Mouse (Mus musculus) heart, adult 2 months (tissue): Measurements from ENCODE around the gene 2210407C18Rik. TPM values are rescaled to one million over a fixed set of nuclear protein-coding genes. Genes with fewer than 3 reads are reported as not detected.

Experiments
- DNase-seq, 2 experiments: peaks; one replicate each; pipeline ENCODE4 v3.0.0; 2021
- H3K27ac ChIP-seq: fragments of 200-600 bp; 2 replicates; pipeline ENCODE4 v1.8.1; 2022
- H3K27me3 ChIP-seq: fragments of 200-500 bp; 2 replicates; pipeline ENCODE4 v1.6.1; 2012; ENCODE audit warnings: mild to moderate bottlenecking, low read length, inconsistent platforms, mixed read lengths; ENCODE audit not compliant: control insufficient read depth, insufficient read depth
- H3K36me3 ChIP-seq: fragments of 200-500 bp; 2 replicates; pipeline ENCODE4 v1.6.1; 2012; ENCODE audit warnings: low read length, inconsistent platforms; ENCODE audit not compliant: control insufficient read depth, insufficient read depth
- H3K4me1 ChIP-seq: fragments of 200-500 bp; 2 replicates; pipeline ENCODE4 v1.6.1; 2011; ENCODE audit warnings: low read length; ENCODE audit not compliant: control insufficient read depth, insufficient read depth
- H3K4me3 ChIP-seq: fragments of 200-600 bp; 2 replicates; pipeline ENCODE4 v1.8.1; 2022
- H3K79me2 ChIP-seq: fragments of 200-500 bp; replicated peaks from 2 replicates; pipeline ENCODE4 v1.6.1; 2012; ENCODE audit warnings: mild to moderate bottlenecking, inconsistent platforms, low read length, moderate library complexity, mixed read lengths; ENCODE audit not compliant: control insufficient read depth, insufficient read depth
- H3K9ac ChIP-seq: fragments of 200-500 bp; 2 replicates; pipeline ENCODE4 v1.6.1; 2012; ENCODE audit warnings: low read depth, mild to moderate bottlenecking, control low read depth, inconsistent platforms, low read length, mixed read lengths
- CTCF ChIP-seq: fragments of 200-600 bp; IDR thresholded peaks from 2 replicates; pipeline ENCODE4 v1.8.1; 2022; ENCODE audit warnings: antibody characterized with exemption, mild to moderate bottlenecking, moderate library complexity
- EP300 ChIP-seq: fragments of 200-500 bp; IDR thresholded peaks from 2 replicates; pipeline ENCODE4 v1.6.1; 2011; ENCODE audit warnings: low read depth, low read length, control low read depth; ENCODE audit not compliant: insufficient read depth
- POLR2A ChIP-seq: fragments of 200-500 bp; IDR thresholded peaks from 2 replicates; pipeline ENCODE4 v1.6.1; 2011; ENCODE audit warnings: mild to moderate bottlenecking, low read depth, low read length, control low read depth; ENCODE audit not compliant: insufficient read depth
- whole genome bisulfite sequencing: fragments of 180-500 bp; shearing (Covaris S2); methylation state at CpG from one replicate; pipeline ENCODE4 v1.1.7; 2018; 5-methylcytosine and 5-hydroxymethylcytosine counted together
- intact Hi-C: fragments of 180-260 bp; cut with DNase I; formaldehyde crosslinking; loops from one replicate; pipeline ENCODE4 v1.15.1; 2025
- polyA plus RNA-seq: library from polyadenylated mRNA; depleted of rRNA; stranded (reverse); fragments of >200 nt; gene quantifications from 2 replicates; pipeline ENCODE4 v1.2.3, GENCODE M21; 2012
- total RNA-seq, 2 experiments: library from RNA; stranded (reverse); gene quantifications; 2 replicates each; pipeline ENCODE4 v1.2.3; 2021

The 2210407C18Rik gene
- total and polyA plus RNA-seq, 3 experiments, result 3.6 to 11.4 (median 7.6) TPM

- TF ChIP-seq CTCF (no peak), EP300 (no peak), POLR2A (no peak)
- peak in 1 of 2 experiments; percentile 28 for DNase-seq
- no peaks in the 10 kb centered on the region for H3K79me2 ChIP-seq
- peaks cover 3% of the 10 kb centered on the region for H3K27me3 ChIP-seq
- H3K4me1 ChIP-seq, result no peaks in the 10 kb centered on the region
- no peak within 1 kb of the TSS for H3K27ac ChIP-seq
- H3K4me3 ChIP-seq, result peak within 1 kb of the TSS; percentile 22; the same call in 1 of the 2 replicates
- intact Hi-C loops, result no loop called here
- WGBS, result 2% methylated on average over 34 of the region's 34 CpGs
- 0 out of 2 replicates have a peak within 1 kb of the TSS, but pooled peaks have one; percentile 11 for H3K9ac ChIP-seq
- no peaks in the 10 kb centered on the region for H3K36me3 ChIP-seq
Observed at GRCm38 (mm10) chr11:58640272-58640867, 24.5 kb upstream of the 2210407C18Rik start, which contains the start of gene Trim58. Trim58 (plus strand) TSS chr11:58640465.

- Histone ChIP-seq H3K79me2 (no peaks in the 10 kb centered on the region), H3K4me1 (no peaks in the 10 kb centered on the region), H3K4me3 (no peak overlapping the region), H3K9ac (no peak overlapping the region), H3K27me3 (peaks cover 3% of the 10 kb centered on the region), H3K27ac (no peak overlapping the region), H3K36me3 (no peaks in the 10 kb centered on the region)
- intact Hi-C loops, result loop anchor here (5.0 to 10.0 kb wide), 2 partner anchors 143 to 336 kb away; partner anchors contain the start of gene Olfr332
- 44% methylated on average over 7 of the region's 7 CpGs for WGBS
- DNase-seq, result peak; percentile 24 to 32
- no peak for TF ChIP-seq EP300
Observed at GRCm38 (mm10) chr11:58638176-58638701, 22.4 kb upstream of the 2210407C18Rik start.

GRCm38 (mm10) chr11:58636376-58636977 is 20.6 kb upstream of the 2210407C18Rik start:
- DNase-seq, result peak; percentile 50 to 64
- Histone ChIP-seq H3K27ac (no peak overlapping the region), H3K36me3 (no peaks in the 10 kb centered on the region), H3K9ac (no peak overlapping the region), H3K4me1 (no peaks in the 10 kb centered on the region), H3K27me3 (peaks cover 3% of the 10 kb centered on the region), H3K4me3 (no peak overlapping the region), H3K79me2 (no peaks in the 10 kb centered on the region)
- intact Hi-C loops, result loop anchor here (1.0 to 10.0 kb wide), 3 partner anchors 142 to 334 kb away; partner anchors contain the start of gene Olfr332
- WGBS, result 16% methylated on average over 4 of the region's 4 CpGs
- no peak for TF ChIP-seq POLR2A
- peak; percentile 77 for TF ChIP-seq CTCF
- TF ChIP-seq EP300, result no peak

DNA sequence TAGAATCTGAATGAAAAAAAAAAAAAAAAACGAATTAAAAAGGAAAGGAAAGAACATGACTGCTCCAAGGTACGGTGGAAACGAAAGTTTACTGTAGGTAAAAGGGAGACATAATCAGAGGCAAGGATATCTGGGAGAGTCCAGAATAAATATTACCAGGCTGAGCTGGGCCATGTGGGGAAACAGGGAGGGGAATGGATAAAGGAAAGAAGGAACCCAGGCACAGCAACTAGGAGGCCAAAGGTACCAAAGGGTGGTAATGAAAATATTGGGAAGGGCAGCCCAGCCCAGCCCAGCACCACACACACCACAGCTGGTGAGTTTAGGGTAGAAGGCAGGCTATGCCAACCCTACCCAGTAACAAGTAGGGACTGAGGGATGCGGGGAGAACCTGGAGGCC is 19.0 kb upstream of the 2210407C18Rik start:
- H3K4me3 ChIP-seq, result no peak overlapping the region
- H3K27ac ChIP-seq, result no peak overlapping the region
- no peaks in the 10 kb centered on the region for H3K36me3 ChIP-seq
- H3K27me3 ChIP-seq, result no peaks in the 10 kb centered on the region; the same call in 1 of the 2 replicates
- no peak overlapping the region for H3K9ac ChIP-seq
- WGBS, result 46% methylated on average over 4 of the region's 4 CpGs
- no peak for DNase-seq
- no peak for TF ChIP-seq POLR2A
- TF ChIP-seq CTCF, result no peak
- no peak for TF ChIP-seq EP300
- intact Hi-C loops, result loop anchor here (5.0 to 10.0 kb wide), 2 partner anchors 140 to 333 kb away; partner anchors contain the start of gene Olfr332
- H3K79me2 ChIP-seq, result no peaks in the 10 kb centered on the region
- no peaks in the 10 kb centered on the region for H3K4me1 ChIP-seq

- Histone ChIP-seq H3K27me3 (no peaks in the 10 kb centered on the region), H3K4me3 (no peak within 1 kb of the TSS), H3K79me2 (no peaks in the 10 kb centered on the region), H3K36me3 (no peaks in the 10 kb centered on the region), H3K4me1 (no peaks in the 10 kb centered on the region), H3K27ac (no peak within 1 kb of the TSS), H3K9ac (no peak within 1 kb of the TSS)
- no peak for DNase-seq
- intact Hi-C loops, result loop anchor here (10.0 kb wide), 1 partner anchor 136 kb away; the partner anchor contains the start of gene Olfr332
- WGBS, result 74% methylated on average over 5 of the region's 5 CpGs
- TF ChIP-seq CTCF (no peak), POLR2A (no peak), EP300 (no peak)
Observed at GRCm38 (mm10) chr11:58630401-58630800, 14.5 kb upstream of the 2210407C18Rik start, which contains the start of gene Olfr323. Olfr323 (minus strand) TSS chr11:58630501.

- Histone ChIP-seq H3K27me3 (no peaks in the 10 kb centered on the region), H3K79me2 (no peaks in the 10 kb centered on the region), H3K9ac (no peak overlapping the region), H3K4me1 (no peaks in the 10 kb centered on the region), H3K27ac (no peak overlapping the region), H3K36me3 (no peaks in the 10 kb centered on the region), H3K4me3 (no peak overlapping the region)
- intact Hi-C loops, result no loop called here
- no peak for DNase-seq
- no peak for TF ChIP-seq EP300
- no peak for TF ChIP-seq POLR2A
- TF ChIP-seq CTCF, result no peak
- WGBS, result 61% methylated on average over 4 of the region's 4 CpGs
Observed at GRCm38 (mm10) chr11:58626146-58626545, 10.3 kb upstream of the 2210407C18Rik start.
